Mouse (Mus musculus) embryonic facial prominence, embryonic 15.5 days (tissue): Measurements from ENCODE around the gene Gm43064. TPM values are rescaled to one million over a fixed set of nuclear protein-coding genes. Genes with fewer than 3 reads are reported as not detected.
"Not testable (repeated sequence)": the region's sequence is repeated elsewhere in the genome, so short reads cannot be mapped to it uniquely, and the experiment has no call there.

Experiments
- ATAC-seq: fragments of 200-750 bp; cut with Nextera tagmentation; 2 replicates; pipeline ENCODE4 v1.8.0; 2017; ENCODE audit warnings: low read depth, moderate TSS enrichment; ENCODE audit not compliant: insufficient number of reproducible peaks, low FRiP score, low TSS enrichment
- H3K27ac ChIP-seq: fragments of 300-500 bp; sonication (generic); replicated peaks from 2 replicates; pipeline ENCODE4 v1.5.1; 2015; ENCODE audit warnings: mild to moderate bottlenecking, inconsistent platforms
- H3K27me3 ChIP-seq: fragments of 300-500 bp; sonication (generic); 2 replicates; pipeline ENCODE4 v1.6.1; 2015; ENCODE audit warnings: inconsistent platforms
- H3K36me3 ChIP-seq: fragments of 300-500 bp; sonication (generic); 2 replicates; pipeline ENCODE4 v1.6.1; 2015; ENCODE audit warnings: mild to moderate bottlenecking, inconsistent platforms
- H3K4me1 ChIP-seq: fragments of 300-500 bp; sonication (generic); 2 replicates; pipeline ENCODE4 v1.6.1; 2015; ENCODE audit warnings: inconsistent platforms
- H3K4me2 ChIP-seq: fragments of 300-500 bp; sonication (generic); replicated peaks from 2 replicates; pipeline ENCODE4 v1.6.1; 2015; ENCODE audit warnings: mild to moderate bottlenecking, inconsistent platforms
- H3K4me3 ChIP-seq: fragments of 300-500 bp; sonication (generic); replicated peaks from 2 replicates; pipeline ENCODE4 v1.5.1; 2015; ENCODE audit warnings: mild to moderate bottlenecking, inconsistent platforms
- H3K9ac ChIP-seq: fragments of 300-500 bp; sonication (generic); 2 replicates; pipeline ENCODE4 v1.6.1; 2015; ENCODE audit warnings: inconsistent platforms
- H3K9me3 ChIP-seq: fragments of 300-500 bp; sonication (generic); replicated peaks from 2 replicates; pipeline ENCODE4 v1.6.1; 2016; ENCODE audit warnings: inconsistent platforms
- WGBS: fragments of 180-500 bp; shearing (Covaris S2); methylation state at CpG from one replicate; pipeline ENCODE4 v1.1.7; 2015; 5-methylcytosine and 5-hydroxymethylcytosine counted together
- polyA plus RNA-seq: library from polyadenylated mRNA; unstranded; fragments of >200 nt; fragmentation: Nextera tagmentation; extraction: Ambion mirVana; gene quantifications from 2 replicates; pipeline ENCODE4 v1.2.1, GENCODE M21; 2015

Gene Gm43064
- polyA plus RNA-seq, 1 experiment from 2014 or later: 1.1 TPM

- ATAC-seq: 0 out of 2 replicates have a peak, but pooled peaks have one; percentile 51
- H3K4me2 ChIP-seq: no peak overlapping the region
- peaks cover 29% of the 10 kb centered on the region for H3K36me3 ChIP-seq
- H3K27me3 ChIP-seq: no peaks in the 10 kb centered on the region
- H3K9ac ChIP-seq: no peak overlapping the region
- H3K9me3 ChIP-seq: no peaks in the 10 kb centered on the region
- WGBS: 72% methylated on average over 10 of the region's 10 CpGs
- H3K4me1 ChIP-seq: no peaks in the 10 kb centered on the region
- peak overlapping the region; percentile 66 for H3K27ac ChIP-seq
- no peak overlapping the region for H3K4me3 ChIP-seq
These were observed 7.5 kb upstream of the Gm43064 start for GRCm38 (mm10) chr3:103801631-103802531.

DNA sequence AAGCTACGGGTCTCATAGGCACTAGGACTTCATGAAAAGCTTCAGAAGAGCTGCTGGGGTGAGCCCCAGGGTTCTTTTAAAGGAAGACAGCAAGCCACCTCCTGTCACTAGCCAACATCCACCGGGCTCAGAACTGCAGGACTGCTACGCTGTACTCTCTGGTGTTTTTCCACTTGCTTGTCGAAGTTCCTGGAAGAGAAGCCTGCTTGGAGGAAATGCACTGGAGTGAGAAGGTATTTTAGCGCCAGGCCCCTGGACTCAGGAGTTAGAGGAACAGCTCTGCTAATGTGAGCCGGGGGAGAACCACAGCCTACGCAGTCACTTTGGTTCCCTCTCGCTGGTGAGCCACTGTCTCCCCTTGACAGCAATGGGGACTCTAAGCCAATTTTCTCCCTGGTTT lies 6.5 kb upstream of the Gm43064 start:
- 84% methylated on average over 8 of the region's 8 CpGs for WGBS
- no peak overlapping the region for H3K4me2 ChIP-seq
- no peak overlapping the region for H3K27ac ChIP-seq
- no peak overlapping the region for H3K9ac ChIP-seq
- H3K9me3 ChIP-seq: no peaks in the 10 kb centered on the region
- H3K4me1 ChIP-seq: peaks cover 2% of the 10 kb centered on the region
- no peaks in the 10 kb centered on the region for H3K27me3 ChIP-seq
- ATAC-seq: no peak
- H3K4me3 ChIP-seq: no peak overlapping the region
- peaks cover 29% of the 10 kb centered on the region for H3K36me3 ChIP-seq

GRCm38 (mm10) chr3:103805671-103806070 lies 3.7 kb upstream of the Gm43064 start:
- Histone ChIP-seq H3K36me3 (peaks cover 29% of the 10 kb centered on the region), H3K9ac (no peak overlapping the region), H3K4me2 (no peak overlapping the region), H3K9me3 (no peaks in the 10 kb centered on the region), H3K27me3 (no peaks in the 10 kb centered on the region), H3K4me1 (peaks cover 18% of the 10 kb centered on the region), H3K27ac (no peak overlapping the region), H3K4me3 (no peak overlapping the region)
- no peak for ATAC-seq
- 79% methylated on average over 1 of the region's 1 CpGs for WGBS

GRCm38 (mm10) chr3:103809799-103810150 lies 402 bp downstream of the Gm43064 start:
- Histone ChIP-seq H3K27me3 (no peaks in the 10 kb centered on the region), H3K27ac (peak overlapping the region; percentile 94), H3K9me3 (no peaks in the 10 kb centered on the region), H3K36me3 (peaks cover 21% of the 10 kb centered on the region), H3K4me3 (peak overlapping the region; percentile 80), H3K4me1 (peaks cover 18% of the 10 kb centered on the region), H3K4me2 (peak overlapping the region; percentile 59), H3K9ac (peak overlapping the region; percentile 77)
- no peak for ATAC-seq
- WGBS: 3% methylated on average over 14 of the region's 14 CpGs

GRCm38 (mm10) chr3:103810967-103811366 lies 1.6 kb downstream of the Gm43064 start:
- Histone ChIP-seq H3K4me3 (no peak overlapping the region), H3K27ac (no peak overlapping the region), H3K9me3 (no peaks in the 10 kb centered on the region), H3K36me3 (peaks cover 23% of the 10 kb centered on the region), H3K9ac (no peak overlapping the region), H3K27me3 (no peaks in the 10 kb centered on the region), H3K4me2 (no peak overlapping the region), H3K4me1 (peaks cover 18% of the 10 kb centered on the region)
- ATAC-seq: no peak
- 88% methylated on average over 6 of the region's 6 CpGs for WGBS

- Histone ChIP-seq H3K36me3 (peaks cover 7% of the 10 kb centered on the region; the same call in 1 of the 2 replicates), H3K4me1 (no peaks in the 10 kb centered on the region), H3K27me3 (no peaks in the 10 kb centered on the region), H3K4me2 (no peak overlapping the region), H3K9me3 (no peaks in the 10 kb centered on the region), H3K9ac (no peak overlapping the region), H3K27ac (no peak overlapping the region), H3K4me3 (no peak overlapping the region)
- no peak for ATAC-seq
These were observed 18.2 kb downstream of the Gm43064 start for GRCm38 (mm10) chr3:103827548-103827947.

GRCm38 (mm10) chr3:103829036-103829435 lies 19.7 kb downstream of the Gm43064 start:
- H3K9ac ChIP-seq: no peak overlapping the region
- no peaks in the 10 kb centered on the region for H3K9me3 ChIP-seq
- no peaks in the 10 kb centered on the region for H3K27me3 ChIP-seq
- no peak overlapping the region for H3K4me2 ChIP-seq
- WGBS: 75% methylated on average over 3 of the region's 3 CpGs
- no peak overlapping the region for H3K4me3 ChIP-seq
- no peaks in the 10 kb centered on the region for H3K4me1 ChIP-seq
- no peaks in the 10 kb centered on the region for H3K36me3 ChIP-seq
- ATAC-seq: no peak
- H3K27ac ChIP-seq: no peak overlapping the region

DNA sequence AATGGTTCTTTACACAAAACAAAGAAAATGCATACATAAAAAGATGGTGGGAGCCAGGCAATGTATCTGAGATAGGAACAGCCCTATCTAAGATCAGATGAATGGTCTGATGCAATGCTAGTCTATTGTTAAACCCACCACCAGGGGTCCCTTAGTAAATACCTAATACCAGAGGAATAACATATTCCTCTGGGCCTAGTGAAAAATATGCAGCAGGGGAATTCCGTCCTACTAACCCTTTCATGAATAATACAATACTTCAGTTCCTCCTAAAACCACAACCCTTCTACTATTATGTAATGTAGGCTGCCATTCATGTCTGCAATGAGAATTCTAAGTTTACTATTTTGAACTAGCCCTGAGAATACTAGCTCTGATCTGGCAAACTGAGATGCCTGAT lies 21.3 kb downstream of the Gm43064 start:
- WGBS: 42% methylated on average over 1 of the region's 1 CpGs
- H3K36me3 ChIP-seq, H3K9ac ChIP-seq, H3K4me3 ChIP-seq, H3K4me2 ChIP-seq, H3K9me3 ChIP-seq, H3K4me1 ChIP-seq, H3K27ac ChIP-seq, ATAC-seq, H3K27me3 ChIP-seq: not testable (repeated sequence)

DNA sequence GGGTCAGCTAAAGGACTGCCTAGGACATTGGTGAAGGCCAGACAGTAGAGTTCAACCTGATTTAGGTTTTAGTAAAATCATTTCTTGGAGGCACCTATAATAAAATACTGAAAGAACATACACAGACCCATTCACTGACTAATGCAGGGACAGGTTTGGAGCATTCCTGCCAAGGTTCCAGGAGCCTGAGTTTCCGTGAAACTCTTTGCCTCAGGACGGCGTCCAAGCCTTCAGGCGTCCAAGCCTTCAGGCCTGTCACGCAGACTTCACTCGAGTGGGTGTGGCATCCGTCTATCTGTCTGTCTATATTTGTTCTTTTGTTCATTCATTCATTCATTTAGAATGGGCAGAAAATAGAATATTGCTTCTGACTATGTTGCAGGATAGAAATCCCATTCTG lies 21.8 kb downstream of the Gm43064 start:
- ATAC-seq: no peak
- H3K36me3 ChIP-seq: no peaks in the 10 kb centered on the region

DNA sequence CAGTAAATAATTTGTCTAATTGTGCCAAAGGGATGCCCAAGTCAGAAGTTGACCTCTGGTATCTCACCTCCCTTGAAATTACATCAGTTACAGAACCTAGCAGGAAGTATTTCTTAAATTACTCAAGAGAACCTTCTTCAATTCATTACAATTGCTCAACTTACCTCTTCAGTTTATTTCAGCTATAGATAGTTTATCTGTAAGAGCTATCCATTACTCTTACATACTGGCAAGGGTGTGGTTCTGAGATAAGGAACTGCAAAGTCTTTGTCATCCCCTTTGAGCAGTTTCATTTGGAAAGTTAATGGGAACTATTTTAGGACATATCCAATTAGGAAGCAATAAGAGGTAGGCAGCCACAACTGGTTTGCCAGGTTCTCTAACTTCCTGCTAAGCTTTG lies 23.1 kb downstream of the Gm43064 start, which contains the start of gene Bcl2l15:
Bcl2l15 (plus strand) TSS at position 176 of the 400 bp plus-strand sequence.
- no peak within 1 kb of the TSS for H3K4me3 ChIP-seq
- H3K36me3 ChIP-seq: no peaks in the 10 kb centered on the region
- H3K9ac ChIP-seq: no peak within 1 kb of the TSS
- H3K4me2 ChIP-seq: no peak within 1 kb of the TSS
- no peak for ATAC-seq
- no peaks in the 10 kb centered on the region for H3K27me3 ChIP-seq
- no peak within 1 kb of the TSS for H3K27ac ChIP-seq
- H3K4me1 ChIP-seq: no peaks in the 10 kb centered on the region
- H3K9me3 ChIP-seq: no peaks in the 10 kb centered on the region

More for the DNA sequence above, 21.8 kb downstream of the Gm43064 start:
- no peaks in the 10 kb centered on the region for H3K27me3 ChIP-seq
- no peaks in the 10 kb centered on the region for H3K4me1 ChIP-seq
- no peak overlapping the region for H3K27ac ChIP-seq
- H3K4me2 ChIP-seq: no peak overlapping the region
- 50% methylated on average over 7 of the region's 7 CpGs for WGBS
- no peak overlapping the region for H3K4me3 ChIP-seq
- H3K9ac ChIP-seq: no peak overlapping the region
- H3K9me3 ChIP-seq: no peaks in the 10 kb centered on the region

DNA sequence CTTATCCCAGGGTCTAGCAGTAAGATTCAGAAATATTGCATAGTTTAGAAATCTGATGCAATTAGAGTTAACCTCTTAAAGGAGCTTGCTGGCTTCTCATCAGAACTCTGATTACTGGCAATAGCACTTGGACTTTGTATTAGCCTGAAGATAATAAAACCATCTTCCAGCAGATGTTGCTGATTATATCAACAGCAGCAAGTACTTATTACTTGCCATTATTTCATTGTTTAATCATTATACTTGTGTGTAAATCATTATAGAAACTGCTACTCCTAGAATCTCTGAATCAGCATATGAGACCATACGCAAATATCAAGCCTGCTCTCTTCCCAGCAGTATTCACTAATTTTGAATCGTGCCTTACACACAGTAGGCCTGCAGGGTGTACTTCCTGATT lies 24.6 kb downstream of the Gm43064 start:
- H3K4me2 ChIP-seq: no peak overlapping the region
- H3K9ac ChIP-seq: no peak overlapping the region
- H3K27ac ChIP-seq: no peak overlapping the region
- H3K9me3 ChIP-seq: no peaks in the 10 kb centered on the region
- H3K27me3 ChIP-seq: no peaks in the 10 kb centered on the region
- 80% methylated on average over 2 of the region's 2 CpGs for WGBS
- no peak for ATAC-seq
- no peak overlapping the region for H3K4me3 ChIP-seq
- no peaks in the 10 kb centered on the region for H3K4me1 ChIP-seq
- H3K36me3 ChIP-seq: no peaks in the 10 kb centered on the region
